Mouse (Mus musculus) forebrain, postnatal 0 days (tissue): Measurements from ENCODE around the gene Snd1. TPM values are rescaled to one million over a fixed set of nuclear protein-coding genes. Genes with fewer than 3 reads are reported as not detected.
A peak's percentile ranks its signal among the peaks of the same experiment; 100 is the strongest.

ENCODE experiments used
- ATAC-seq: fragments of 200-750 bp; cut with Nextera tagmentation; 2 replicates; pipeline ENCODE4 v1.8.0; 2017; ENCODE audit warnings: mild to moderate bottlenecking, moderate library complexity
- DNase-seq: peaks from one replicate; pipeline ENCODE4 v3.0.0-alpha.2; 2015
- H3K27ac ChIP-seq: fragments of 300-500 bp; sonication (generic); 2 replicates; pipeline ENCODE4 v1.5.1; 2014; ENCODE audit warnings: low read depth, mild to moderate bottlenecking, antibody characterized with exemption, low read length, moderate library complexity, mixed read lengths
- H3K27me3 ChIP-seq: fragments of 300-500 bp; sonication (generic); 2 replicates; pipeline ENCODE4 v1.6.1; 2014; ENCODE audit warnings: mild to moderate bottlenecking, low read length, mixed read lengths; ENCODE audit not compliant: insufficient read depth
- H3K36me3 ChIP-seq: fragments of 300-500 bp; sonication (generic); 2 replicates; pipeline ENCODE4 v1.6.1; 2014; ENCODE audit warnings: mild to moderate bottlenecking, moderate library complexity; ENCODE audit not compliant: insufficient read depth
- H3K4me1 ChIP-seq: fragments of 300-500 bp; sonication (generic); 2 replicates; pipeline ENCODE4 v1.6.1; 2014; ENCODE audit warnings: antibody characterized with exemption; ENCODE audit not compliant: insufficient read depth
- H3K4me2 ChIP-seq: fragments of 300-500 bp; sonication (generic); 2 replicates; pipeline ENCODE4 v1.6.1; 2014; ENCODE audit warnings: low read depth, mild to moderate bottlenecking, moderate library complexity
- H3K4me3 ChIP-seq: fragments of 300-500 bp; sonication (generic); 2 replicates; pipeline ENCODE4 v1.5.1; 2014; ENCODE audit warnings: low read depth, low read length, mixed read lengths
- H3K9ac ChIP-seq: fragments of 300-500 bp; sonication (generic); 2 replicates; pipeline ENCODE4 v1.6.1; 2014; ENCODE audit warnings: mild to moderate bottlenecking
- H3K9me3 ChIP-seq: fragments of 300-500 bp; sonication (generic); 2 replicates; pipeline ENCODE4 v1.6.1; 2016; ENCODE audit warnings: low read length
- CTCF ChIP-seq: sonication (generic); IDR thresholded peaks from 2 replicates; pipeline ENCODE4 v1.5.1; 2016; ENCODE audit warnings: antibody characterized with exemption, control low read depth, low read depth
- WGBS: fragments of 180-500 bp; shearing (Covaris S2); extraction: QIAGEN DNeasy Blood & Tissue Kit; methylation state at CpG from one replicate; pipeline ENCODE4 v1.1.7; 2014; 5-methylcytosine and 5-hydroxymethylcytosine counted together
- polyA plus RNA-seq: library from polyadenylated mRNA; unstranded; fragments of >200 nt; fragmentation: Nextera tagmentation; extraction: Ambion mirVana; gene quantifications from 2 replicates; pipeline ENCODE4 v1.2.1, GENCODE M21; 2015
- total RNA-seq: library from RNA; depleted of rRNA; stranded (reverse); fragments of >200 nt; gene quantifications from 2 replicates; pipeline ENCODE4 v1.2.3, GENCODE M21; 2014

Snd1 gene
- total and polyA plus RNA-seq, 2 experiments from 2014 or later: 72.4 to 90.8 TPM

- no peak overlapping the region for H3K27ac ChIP-seq
- no peak overlapping the region for H3K4me3 ChIP-seq
- H3K27me3 ChIP-seq: no peaks in the 10 kb centered on the region
- no peak overlapping the region for H3K9ac ChIP-seq
- H3K36me3 ChIP-seq: no peaks in the 10 kb centered on the region
- no peak overlapping the region for H3K4me2 ChIP-seq
- TF ChIP-seq CTCF: no peak
- H3K4me1 ChIP-seq: no peaks in the 10 kb centered on the region
- ATAC-seq (no peak), DNase-seq (no peak)
- no peaks in the 10 kb centered on the region for H3K9me3 ChIP-seq
- whole genome bisulfite sequencing: 91% methylated on average over 1 of the region's 1 CpGs
Observed at GRCm38 (mm10) chr6:28678896-28679295, 204.0 kb downstream of the Snd1 start.

DNA sequence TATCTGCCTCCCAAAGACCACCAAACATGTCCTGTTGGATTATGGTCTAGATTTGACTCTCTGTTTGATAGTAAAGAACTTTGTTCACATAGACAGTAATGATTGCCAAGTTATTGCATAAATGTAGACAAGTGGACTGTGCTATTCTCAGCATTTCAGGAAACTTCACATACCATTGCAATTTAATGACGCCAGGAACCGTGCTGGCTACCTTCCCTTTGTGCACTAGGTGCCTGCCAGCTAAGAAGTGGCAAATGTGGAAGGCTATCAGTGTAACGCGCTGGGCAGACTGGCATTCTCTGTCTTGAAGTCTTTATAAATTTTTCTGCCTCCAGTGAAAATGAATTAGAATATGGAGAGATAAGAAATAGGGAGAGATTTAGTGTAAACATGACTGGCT is 205.6 kb downstream of the Snd1 start:
- H3K9ac ChIP-seq: no peak overlapping the region
- H3K9me3 ChIP-seq: no peaks in the 10 kb centered on the region
- H3K27ac ChIP-seq: no peak overlapping the region
- ATAC-seq (no peak), DNase-seq (no peak)
- TF ChIP-seq CTCF: no peak
- H3K36me3 ChIP-seq: no peaks in the 10 kb centered on the region
- 73% methylated on average over 4 of the region's 4 CpGs for WGBS
- no peak overlapping the region for H3K4me3 ChIP-seq
- no peaks in the 10 kb centered on the region for H3K4me1 ChIP-seq
- no peak overlapping the region for H3K4me2 ChIP-seq
- H3K27me3 ChIP-seq: no peaks in the 10 kb centered on the region

GRCm38 (mm10) chr6:28681521-28682457 is 206.8 kb downstream of the Snd1 start:
- no peak for TF ChIP-seq CTCF
- Histone ChIP-seq H3K27ac (no peak overlapping the region), H3K9me3 (no peaks in the 10 kb centered on the region), H3K4me2 (no peak overlapping the region), H3K9ac (no peak overlapping the region), H3K4me3 (no peak overlapping the region), H3K36me3 (no peaks in the 10 kb centered on the region), H3K4me1 (no peaks in the 10 kb centered on the region), H3K27me3 (no peaks in the 10 kb centered on the region)
- ATAC-seq: no peak
- DNase-seq: no peak
- WGBS: 65% methylated on average over 8 of the region's 8 CpGs

GRCm38 (mm10) chr6:28685052-28685451 is 210.1 kb downstream of the Snd1 start:
- ATAC-seq (no peak), DNase-seq (no peak)
- 41% methylated on average over 3 of the region's 3 CpGs for WGBS
- no peak for TF ChIP-seq CTCF
- no peak overlapping the region for H3K9ac ChIP-seq
- no peaks in the 10 kb centered on the region for H3K27me3 ChIP-seq
- H3K4me1 ChIP-seq: no peaks in the 10 kb centered on the region
- H3K27ac ChIP-seq: no peak overlapping the region
- no peak overlapping the region for H3K4me2 ChIP-seq
- H3K36me3 ChIP-seq: no peaks in the 10 kb centered on the region
- no peak overlapping the region for H3K4me3 ChIP-seq
- no peaks in the 10 kb centered on the region for H3K9me3 ChIP-seq

GRCm38 (mm10) chr6:28685745-28686144 is 210.8 kb downstream of the Snd1 start:
- H3K9ac ChIP-seq: no peak overlapping the region
- H3K36me3 ChIP-seq: no peaks in the 10 kb centered on the region
- DNase-seq (no peak), ATAC-seq (no peak)
- WGBS: 89% methylated on average over 5 of the region's 5 CpGs
- H3K4me2 ChIP-seq: no peak overlapping the region
- no peaks in the 10 kb centered on the region for H3K27me3 ChIP-seq
- no peak for TF ChIP-seq CTCF
- no peak overlapping the region for H3K27ac ChIP-seq
- H3K4me1 ChIP-seq: no peaks in the 10 kb centered on the region
- H3K9me3 ChIP-seq: no peaks in the 10 kb centered on the region
- no peak overlapping the region for H3K4me3 ChIP-seq

DNA sequence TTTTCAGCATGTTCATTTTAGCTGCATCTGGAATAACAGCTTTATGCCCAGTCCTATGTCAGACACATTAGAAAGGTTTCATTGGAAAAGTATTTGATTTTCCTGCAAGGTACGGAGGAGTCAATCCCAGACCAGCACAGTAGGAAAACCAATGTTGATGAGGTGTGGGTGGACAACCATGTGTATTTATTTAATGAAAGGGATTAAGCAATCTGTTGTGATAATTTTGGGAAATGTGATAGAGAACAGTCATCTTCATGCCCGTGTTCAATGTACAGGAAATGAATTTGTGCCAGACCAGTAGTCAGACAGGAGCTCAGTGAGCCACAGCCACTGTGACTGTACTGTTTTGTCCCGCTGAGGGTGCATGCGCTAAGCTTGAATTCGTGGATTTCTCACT is 212.8 kb downstream of the Snd1 start:
- DNase-seq: no peak
- Histone ChIP-seq H3K9me3 (no peaks in the 10 kb centered on the region), H3K4me3 (no peak overlapping the region), H3K4me2 (no peak overlapping the region), H3K27ac (no peak overlapping the region), H3K27me3 (no peaks in the 10 kb centered on the region), H3K36me3 (no peaks in the 10 kb centered on the region), H3K4me1 (no peaks in the 10 kb centered on the region), H3K9ac (no peak overlapping the region)
- no peak for TF ChIP-seq CTCF
- 89% methylated on average over 5 of the region's 5 CpGs for WGBS
- ATAC-seq: no peak

DNA sequence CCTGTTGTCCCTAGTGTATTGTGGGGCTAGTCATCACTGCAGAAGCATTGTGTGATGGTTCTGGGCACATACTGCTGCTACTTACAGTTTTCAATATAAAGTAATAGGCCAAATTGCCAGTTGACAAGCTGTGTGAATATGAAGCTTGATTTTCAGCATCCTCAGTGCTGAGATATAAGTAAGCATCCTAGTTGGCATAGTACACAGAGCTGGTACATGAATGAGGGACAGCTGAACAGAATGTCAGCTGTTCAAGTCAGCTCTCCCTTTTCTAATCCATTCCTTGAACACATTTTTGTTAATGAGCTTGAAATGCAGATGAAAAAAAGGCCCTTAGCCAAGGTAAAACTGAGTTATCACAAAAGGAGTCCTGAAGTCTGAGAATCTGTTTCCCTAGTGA is 217.7 kb downstream of the Snd1 start:
- no peak overlapping the region for H3K4me2 ChIP-seq
- H3K27me3 ChIP-seq: no peaks in the 10 kb centered on the region
- peak; percentile 78 for ATAC-seq
- no peaks in the 10 kb centered on the region for H3K4me1 ChIP-seq
- TF ChIP-seq CTCF: no peak
- H3K9ac ChIP-seq: no peak overlapping the region
- no peaks in the 10 kb centered on the region for H3K9me3 ChIP-seq
- H3K4me3 ChIP-seq: no peak overlapping the region
- no peak for DNase-seq
- no peak overlapping the region for H3K27ac ChIP-seq
- H3K36me3 ChIP-seq: no peaks in the 10 kb centered on the region
